ENCODE assay signal across 26 mouse cellular contexts in the genomic region with DNA sequence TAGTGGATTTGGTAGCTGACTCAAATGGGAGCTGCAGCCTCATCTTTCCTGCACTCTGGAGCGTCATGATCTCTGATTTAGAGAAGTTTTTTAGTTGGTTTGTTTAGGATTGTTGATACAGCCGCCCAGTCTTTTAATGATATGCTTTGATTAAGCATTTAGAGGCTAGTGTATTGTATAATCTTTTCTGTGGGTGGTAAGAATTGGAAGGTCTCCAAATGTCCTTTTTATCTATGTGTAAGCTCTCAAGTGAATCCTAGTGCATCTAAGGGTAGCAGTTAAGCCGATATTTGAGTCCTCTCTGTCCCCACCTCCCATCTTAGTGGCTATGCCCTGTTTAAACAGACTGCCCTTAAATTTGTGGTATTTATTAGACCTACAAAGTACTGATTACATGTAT. TPM values are rescaled to one million over a fixed set of nuclear protein-coding genes. Genes with fewer than 3 reads are reported as not detected.
"Had no signal": no experiment of that assay in that cellular context is flagged by ENCODE, and none has a peak within 500 bp of the region (broad histone marks: within the 10 kb centered on the region; RNA-seq: fewer than 3 reads in every experiment).

No protein-coding gene starts in this region.

- DNase-seq: gastrocnemius, adult 2 months; gastrocnemius, postnatal 10 days; gastrocnemius, postnatal 25 days; heart, adult 2 months; heart, postnatal 10 days; heart, postnatal 4 days; kidney, adult 18-20 months; kidney, adult 8-10 months; kidney, postnatal 14 days; kidney, postnatal 4 days; liver; liver, embryonic 13.5 days had no signal

- H3K4me3 ChIP-seq: gastrocnemius, adult 2 months; heart, adult 2 months; hindbrain, embryonic 10.5 days; hindbrain, embryonic 12.5 days; intestine, embryonic 15.5 days; layer of hippocampus, adult 2 months; limb, embryonic 10.5 days; limb, embryonic 12.5 days; liver, embryonic 13.5 days; liver, embryonic 15.5 days had no signal

- H3K36me3 ChIP-seq: intestine, embryonic 15.5 days had no signal

- ATAC-seq: hindbrain, embryonic 16.5 days; inflammation-experienced regulatory T-cells, adult 6 months; intestine, embryonic 15.5 days; intestine, postnatal 0 days had no signal

- H3K9me3 ChIP-seq: hindbrain, embryonic 10.5 days; hindbrain, embryonic 12.5 days; intestine, embryonic 15.5 days; limb, embryonic 10.5 days; limb, embryonic 12.5 days; liver, embryonic 13.5 days; liver, embryonic 15.5 days had no signal

- H3K4me2 ChIP-seq: heart, embryonic 11.5 days; hindbrain, embryonic 12.5 days; hindbrain, embryonic 14.5 days; intestine, embryonic 15.5 days; limb, embryonic 12.5 days; liver, embryonic 11.5 days; liver, embryonic 13.5 days; liver, embryonic 15.5 days had no signal

- H3K27me3 ChIP-seq: hindbrain, embryonic 12.5 days; intestine, embryonic 15.5 days; limb, embryonic 12.5 days; liver, embryonic 13.5 days; liver, embryonic 15.5 days had no signal

- H3K9ac ChIP-seq: hindbrain, embryonic 12.5 days; hindbrain, embryonic 14.5 days; intestine, embryonic 15.5 days; limb, embryonic 12.5 days; liver, embryonic 13.5 days; liver, embryonic 15.5 days had no signal

- H3K4me1 ChIP-seq: hindbrain, embryonic 10.5 days; hindbrain, embryonic 12.5 days; limb, embryonic 10.5 days had no signal

- H3K27ac ChIP-seq: gastrocnemius, adult 2 months; heart, adult 2 months; hindbrain, embryonic 10.5 days; hindbrain, embryonic 12.5 days; hindbrain, embryonic 14.5 days; intestine, embryonic 15.5 days; layer of hippocampus, adult 2 months; limb, embryonic 10.5 days; limb, embryonic 12.5 days; liver, embryonic 13.5 days; liver, embryonic 15.5 days had no signal

RNA-seq across cellular contexts. Expression of gene Esam, which starts 13.4 kb away (rescaled TPM):
- total RNA-seq: granulocyte monocyte progenitor cell, adult 5-6 weeks had no signal
